8 mouse cellular contexts compared by ENCODE assay signal in the genomic region with DNA sequence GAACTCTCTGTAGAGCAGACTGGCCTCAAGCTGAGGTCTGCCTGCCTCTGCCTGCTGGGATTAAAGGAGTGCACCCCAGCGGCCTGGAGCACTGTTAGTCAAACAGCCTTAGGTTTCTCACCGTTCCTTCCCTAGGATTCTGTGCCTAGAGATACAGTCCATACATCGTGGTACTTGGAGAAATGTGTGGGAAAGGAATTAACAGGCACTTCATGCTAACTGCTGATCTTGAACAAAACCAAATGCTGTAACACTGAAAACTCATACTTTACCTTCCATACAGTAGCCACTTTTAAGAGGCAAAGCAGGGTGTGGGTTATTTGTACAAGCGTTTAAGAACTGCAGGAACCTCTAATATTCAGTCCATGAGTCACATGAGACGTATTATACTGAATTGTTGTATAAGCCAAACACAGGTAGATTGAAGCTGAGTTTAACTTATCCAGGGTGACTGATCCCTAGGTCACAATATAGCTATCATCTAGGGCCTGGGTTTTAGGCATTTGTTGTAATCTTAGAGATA. TPM values are rescaled to one million over a fixed set of nuclear protein-coding genes. Genes with fewer than 3 reads are reported as not detected.
DNase-seq lines count a peak whose midpoint lies in the region; ATAC-seq and TF ChIP-seq lines count a peak whose summit lies in the region.

No protein-coding gene starts in this region.

- H3K27ac ChIP-seq in kidney, adult 2 months (ENCODE audit: insufficient read depth, low read depth, low read length), result no peak overlapping the region
- no peak overlapping the region for H3K27ac ChIP-seq in hindbrain, embryonic 14.5 days
- no peak overlapping the region for H3K27ac ChIP-seq in midbrain, embryonic 13.5 days

- WGBS in kidney, adult 2 months, result 24% methylated on average over 5 of the region's 5 CpGs
- 60% methylated on average over 5 of the region's 5 CpGs for WGBS in hindbrain, embryonic 14.5 days
- WGBS in midbrain, embryonic 13.5 days, result 68% methylated on average over 5 of the region's 5 CpGs

- peaks cover 11% of the 10 kb centered on the region for H3K36me3 ChIP-seq in kidney, adult 2 months (ENCODE audit: control insufficient read depth, insufficient read depth, low read length)
- H3K36me3 ChIP-seq in hindbrain, embryonic 14.5 days (replicated peaks; ENCODE audit: control insufficient read depth, insufficient read depth), result peaks cover 36% of the 10 kb centered on the region
- peaks cover 19% of the 10 kb centered on the region for H3K36me3 ChIP-seq in midbrain, embryonic 13.5 days

- H3K9me3 ChIP-seq in hindbrain, embryonic 14.5 days (ENCODE audit: control insufficient read depth, low read length), result no peaks in the 10 kb centered on the region
- no peaks in the 10 kb centered on the region for H3K9me3 ChIP-seq in midbrain, embryonic 13.5 days

- TF ChIP-seq POLR2A in kidney, adult 2 months (IDR thresholded peaks at IDR 0.05; ENCODE audit: low read depth, low read length), result no peak

- no peak for TF ChIP-seq CTCF in kidney, adult 2 months (conservative IDR thresholded peaks at IDR 0.05; ENCODE audit: insufficient read depth, insufficient read length, low read depth, low read length)

- peaks cover 14% of the 10 kb centered on the region; the same call in 1 of the 2 replicates for H3K4me1 ChIP-seq in kidney, adult 2 months (ENCODE audit: control insufficient read depth, insufficient read depth, low read length)
- peaks cover 13% of the 10 kb centered on the region for H3K4me1 ChIP-seq in hindbrain, embryonic 14.5 days (replicated peaks; ENCODE audit: control insufficient read depth, insufficient read depth, low read length)
- H3K4me1 ChIP-seq in midbrain, embryonic 13.5 days (replicated peaks), result peaks cover 25% of the 10 kb centered on the region

- H3K27me3 ChIP-seq in kidney, adult 2 months (replicated peaks; ENCODE audit: control insufficient read depth, insufficient read depth, low read length), result no peaks in the 10 kb centered on the region
- H3K27me3 ChIP-seq in hindbrain, embryonic 14.5 days (ENCODE audit: control insufficient read depth, insufficient read depth, low read length), result no peaks in the 10 kb centered on the region
- no peaks in the 10 kb centered on the region for H3K27me3 ChIP-seq in midbrain, embryonic 13.5 days

- no peak overlapping the region for H3K9ac ChIP-seq in hindbrain, embryonic 14.5 days
- 0 out of 2 replicates have a peak overlapping the region, but pooled peaks have one; percentile 37 for H3K9ac ChIP-seq in midbrain, embryonic 13.5 days (replicated peaks)

- no peak for DNase-seq in kidney, adult 2 months
- no peak for DNase-seq in kidney, adult 18-20 months
- DNase-seq in adipocyte (ENCODE audit: low spot score), result peak; percentile 30
- DNase-seq in hindbrain, embryonic 14.5 days (ENCODE audit: low spot score), result no peak
- DNase-seq in c-Kit-positive CD71-positive TER-119-positive erythroid progenitor cells, embryonic 14.5 days (ENCODE audit: low spot score), result no peak
- no peak for DNase-seq in thymus, postnatal 36 days
- DNase-seq in thymus, postnatal 14 days, result no peak

- peak overlapping the region; percentile 64 for H3K4me2 ChIP-seq in hindbrain, embryonic 14.5 days (replicated peaks)
- peak overlapping the region; percentile 66 for H3K4me2 ChIP-seq in midbrain, embryonic 13.5 days (replicated peaks)

- 0 out of 2 replicates have a peak overlapping the region, but pooled peaks have one; percentile 4 for H3K4me3 ChIP-seq in kidney, adult 2 months (ENCODE audit: insufficient read depth, low read depth, low read length)
- H3K4me3 ChIP-seq in hindbrain, embryonic 14.5 days (replicated peaks; ENCODE audit: low read length), result peak overlapping the region; percentile 85; the same call in 1 of the 2 replicates
- H3K4me3 ChIP-seq in midbrain, embryonic 13.5 days (replicated peaks), result peak overlapping the region; percentile 80

- no peak for ATAC-seq in hindbrain, embryonic 14.5 days (ENCODE audit: low FRiP score)
- no peak for ATAC-seq in midbrain, embryonic 13.5 days

RNA-seq across cellular contexts. Expression of a gene that starts 2.1 kb away (rescaled TPM):
- polyA plus RNA-seq in kidney, adult 2 months (2012; rRNA removed), result 567 and 600 TPM in 2 replicates
- polyA plus RNA-seq in hindbrain, embryonic 14.5 days (2014; fragmentation: Nextera tagmentation; extraction: Ambion mirVana), result 339 and 421 TPM in 2 replicates
- polyA plus RNA-seq in midbrain, embryonic 13.5 days (2015; fragmentation: Nextera tagmentation; extraction: Ambion mirVana), result 606 and 609 TPM in 2 replicates

RNA-seq across cellular contexts. Expression of a gene that starts 2.1 kb away (rescaled TPM):
- polyA plus RNA-seq in kidney, adult 2 months (2012; rRNA removed), result 0.79 and 0.89 TPM in 2 replicates
- polyA plus RNA-seq in hindbrain, embryonic 14.5 days (2014; fragmentation: Nextera tagmentation; extraction: Ambion mirVana), result 4.0 and 6.0 TPM in 2 replicates
- 5.5 and 5.8 TPM in 2 replicates for polyA plus RNA-seq in midbrain, embryonic 13.5 days (2015; fragmentation: Nextera tagmentation; extraction: Ambion mirVana)

RNA-seq across cellular contexts. Expression of a gene that starts 19.6 kb away (rescaled TPM):
- polyA plus RNA-seq in kidney, adult 2 months (2012; rRNA removed), result 9.9 and 13.6 TPM in 2 replicates
- 35.4 and 40.7 TPM in 2 replicates for polyA plus RNA-seq in hindbrain, embryonic 14.5 days (2014; fragmentation: Nextera tagmentation; extraction: Ambion mirVana)
- 52.4 and 55.6 TPM in 2 replicates for polyA plus RNA-seq in midbrain, embryonic 13.5 days (2015; fragmentation: Nextera tagmentation; extraction: Ambion mirVana)

RNA-seq across cellular contexts. Expression of a gene that starts 52.1 kb away (rescaled TPM):
- 10.5 and 10.7 TPM in 2 replicates for polyA plus RNA-seq in kidney, adult 2 months (2012; rRNA removed)
- 4.7 and 6.4 TPM in 2 replicates for polyA plus RNA-seq in hindbrain, embryonic 14.5 days (2014; fragmentation: Nextera tagmentation; extraction: Ambion mirVana)
- polyA plus RNA-seq in midbrain, embryonic 13.5 days (2015; fragmentation: Nextera tagmentation; extraction: Ambion mirVana), result 4.2 and 4.6 TPM in 2 replicates

Comparison
In these comparisons a context has a peak if more than half of its experiments do, and no peak if none do; other contexts are left out.
1. H3K4me3 ChIP-seq: peak in every context shown above with its lines; median percentile 85 in hindbrain, embryonic 14.5 days; 80 in midbrain, embryonic 13.5 days; 4 in kidney, adult 2 months.